Mouse (Mus musculus) liver, embryonic 14.5 days (tissue): ENCODE results near the gene Phlpp1.

ENCODE experiments used
- CTCF ChIP-seq: IDR thresholded peaks from 2 replicates; pipeline ENCODE4 v1.5.1; 2016; ENCODE audit warnings: antibody characterized with exemption, low read depth, control low read depth
- EP300 ChIP-seq: IDR thresholded peaks from 2 replicates; pipeline ENCODE4 v1.6.1; 2016; ENCODE audit warnings: antibody characterized with exemption, low read depth

GRCm38 (mm10) chr1:106428170-106428569 is 256.6 kb downstream of the Phlpp1 start:
- TF ChIP-seq EP300, result no peak
- no peak for TF ChIP-seq CTCF
